Mouse (Mus musculus) thymus, postnatal 25 days (tissue): ENCODE measurements around the gene Rhoj.
"Not testable (repeated sequence)": the region's sequence is repeated elsewhere in the genome, so short reads cannot be mapped to it uniquely, and the experiment has no call there.

Experiments used
- DNase-seq: peaks from one replicate; pipeline ENCODE4 v3.0.0; 2022

Rhoj gene

DNA sequence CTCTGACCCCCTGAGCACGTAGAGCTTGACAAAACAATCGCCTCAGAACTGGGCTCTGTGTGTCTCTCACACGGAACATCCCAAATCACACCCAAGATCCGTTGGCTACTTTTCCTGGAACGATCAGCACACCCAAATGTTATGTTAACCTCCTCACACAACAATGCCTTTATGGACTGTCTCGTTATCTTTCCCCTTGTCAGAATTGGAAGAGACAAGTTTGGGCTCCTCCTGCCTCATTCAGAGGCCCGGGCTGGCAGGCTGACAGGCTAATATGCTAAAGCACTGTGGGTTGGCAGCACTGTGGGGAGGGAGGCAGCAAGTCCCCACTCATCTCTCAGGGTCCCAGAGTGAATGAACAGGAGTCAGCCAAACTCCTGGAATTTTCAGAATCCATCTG lies 89.0 kb downstream of the Rhoj start:
- DNase-seq = no peak

DNA sequence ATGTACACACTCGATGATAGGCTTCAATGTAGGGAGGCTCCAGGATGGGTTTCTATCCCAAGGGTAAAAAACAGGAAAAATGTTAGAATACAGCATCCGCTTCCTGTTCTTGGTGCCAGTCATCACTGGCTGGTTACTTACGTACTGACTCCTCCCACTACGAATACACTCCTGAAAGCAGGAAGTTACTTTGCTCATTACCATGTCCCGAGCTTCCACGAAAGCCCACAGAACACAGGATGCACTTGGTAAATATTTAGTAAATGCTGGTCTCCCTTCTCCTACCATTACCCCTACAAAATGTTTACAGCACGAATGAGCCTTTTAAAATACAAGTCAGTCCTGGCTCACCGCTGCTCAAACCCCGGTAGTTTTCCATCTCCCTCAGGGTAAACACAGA lies 104.8 kb downstream of the Rhoj start:
- peak; percentile 29 for DNase-seq

DNA sequence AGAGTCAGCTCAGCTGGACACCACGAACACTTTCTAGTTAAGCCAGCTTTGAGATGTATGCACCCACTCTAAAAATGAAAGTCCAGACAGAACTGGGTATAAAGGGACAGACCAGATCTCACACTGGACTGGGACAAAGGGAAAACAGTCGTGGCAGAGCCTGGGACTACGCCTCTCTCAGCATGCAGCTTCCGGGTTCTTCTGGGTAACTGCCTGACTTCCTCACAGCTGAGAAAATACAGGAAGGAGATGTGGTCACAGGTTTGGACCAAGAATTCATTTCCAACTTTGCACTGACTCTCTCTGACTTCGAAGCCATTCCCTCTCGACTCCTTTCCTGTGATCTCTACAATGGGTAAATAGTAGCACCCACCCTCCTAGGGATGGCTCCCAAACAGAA lies 106.9 kb downstream of the Rhoj start:
- DNase-seq = peak; percentile 27

DNA sequence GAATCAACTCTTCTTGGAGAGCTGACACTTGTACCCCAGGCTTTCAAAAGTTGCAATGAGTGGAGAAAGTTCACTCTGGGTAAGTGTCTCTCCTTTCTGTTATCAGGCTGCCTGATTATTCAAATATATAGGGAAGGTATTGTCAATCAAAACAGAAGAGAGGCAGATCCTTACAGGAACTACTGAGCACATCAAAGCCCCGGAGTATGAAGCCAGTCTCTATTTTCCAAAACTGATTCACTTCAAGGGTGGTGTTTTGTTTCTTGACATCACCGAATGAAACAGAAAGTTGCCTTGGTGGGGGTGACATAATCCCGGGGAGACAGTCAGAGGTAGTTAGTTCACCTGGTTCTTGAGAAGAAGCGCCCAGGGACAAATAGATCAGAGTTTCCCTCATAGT lies 108.6 kb downstream of the Rhoj start, which contains the start of gene Gphb5:
Gphb5 (minus strand) TSS at position 101 of the 400 bp plus-strand sequence.
- no peak for DNase-seq

DNA sequence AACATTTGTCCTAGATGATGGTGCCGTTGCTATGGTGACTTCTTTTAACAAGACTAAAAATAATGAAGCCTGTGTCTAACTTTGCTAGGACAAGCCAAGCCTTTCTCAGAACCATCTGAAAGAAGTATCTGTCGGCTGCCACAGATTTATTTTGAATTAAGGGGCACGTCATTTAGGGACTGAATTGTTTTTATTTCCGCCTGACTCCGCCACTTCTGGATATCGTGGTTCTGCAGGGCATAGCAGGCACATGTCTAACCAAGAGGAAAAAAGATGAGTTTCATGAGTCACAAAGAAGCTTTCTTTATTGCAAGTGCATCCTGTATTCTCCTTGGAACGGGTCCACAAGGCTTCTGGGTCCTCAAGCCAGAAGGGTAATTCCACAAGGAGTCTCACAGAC lies 116.2 kb downstream of the Rhoj start:
- no peak for DNase-seq

DNA sequence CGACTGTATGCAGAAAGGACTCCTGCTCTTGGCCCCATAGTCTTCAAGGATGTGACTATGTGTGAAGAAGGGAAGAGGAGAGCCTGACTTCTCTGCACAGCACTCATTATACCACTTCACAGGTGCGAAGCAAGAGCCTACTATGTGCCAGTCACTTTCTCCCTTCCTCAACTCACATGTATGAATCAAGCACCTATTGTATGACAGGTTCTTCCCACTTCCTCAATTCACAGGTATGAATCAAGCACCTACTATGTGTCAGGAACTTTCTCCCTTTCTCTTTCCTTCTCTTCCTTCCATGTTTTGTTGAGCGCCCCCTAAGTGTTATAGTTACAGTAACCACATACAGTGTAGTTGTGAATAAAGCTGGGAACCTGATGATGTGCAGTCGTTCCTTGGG lies 116.7 kb downstream of the Rhoj start:
- no peak for DNase-seq

DNA sequence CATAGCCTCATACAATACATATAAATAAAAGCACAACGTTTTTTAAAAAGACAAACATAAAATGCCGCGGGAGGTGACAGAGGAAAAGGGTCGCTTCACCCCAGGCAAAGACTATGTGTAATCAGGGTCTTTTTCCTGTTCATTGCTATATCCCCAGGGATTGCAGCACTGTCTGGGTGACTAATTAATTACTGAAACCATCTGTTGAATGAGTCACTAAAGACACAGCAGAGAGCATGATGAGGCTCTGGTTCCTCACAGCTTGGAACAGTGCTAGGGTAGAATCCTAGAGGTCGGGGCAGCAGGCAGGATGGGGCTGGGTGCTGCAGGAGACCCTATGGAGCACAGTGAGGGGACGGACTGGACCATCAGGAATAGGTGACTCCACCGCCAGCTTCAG lies 117.8 kb downstream of the Rhoj start:
- DNase-seq = no peak

DNA sequence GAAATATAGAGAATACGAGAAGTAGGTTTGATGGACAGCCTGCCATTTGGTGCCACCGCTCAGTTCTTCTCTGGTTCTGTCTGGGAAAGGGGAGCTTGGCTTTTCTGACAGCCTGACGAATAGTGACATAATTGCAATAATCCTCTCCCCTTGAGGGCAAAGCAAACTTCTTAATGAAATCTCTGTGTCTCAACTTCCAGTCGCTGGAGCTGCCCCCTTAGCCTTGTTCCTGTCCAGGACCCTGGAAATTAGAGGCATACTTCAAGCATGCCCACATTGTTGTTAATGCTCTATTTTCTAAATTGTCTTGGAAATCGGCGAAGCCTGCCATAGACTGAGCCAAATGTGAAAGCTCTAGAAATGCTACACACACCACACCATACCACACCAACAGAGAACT lies 120.6 kb downstream of the Rhoj start:
- no peak for DNase-seq

DNA sequence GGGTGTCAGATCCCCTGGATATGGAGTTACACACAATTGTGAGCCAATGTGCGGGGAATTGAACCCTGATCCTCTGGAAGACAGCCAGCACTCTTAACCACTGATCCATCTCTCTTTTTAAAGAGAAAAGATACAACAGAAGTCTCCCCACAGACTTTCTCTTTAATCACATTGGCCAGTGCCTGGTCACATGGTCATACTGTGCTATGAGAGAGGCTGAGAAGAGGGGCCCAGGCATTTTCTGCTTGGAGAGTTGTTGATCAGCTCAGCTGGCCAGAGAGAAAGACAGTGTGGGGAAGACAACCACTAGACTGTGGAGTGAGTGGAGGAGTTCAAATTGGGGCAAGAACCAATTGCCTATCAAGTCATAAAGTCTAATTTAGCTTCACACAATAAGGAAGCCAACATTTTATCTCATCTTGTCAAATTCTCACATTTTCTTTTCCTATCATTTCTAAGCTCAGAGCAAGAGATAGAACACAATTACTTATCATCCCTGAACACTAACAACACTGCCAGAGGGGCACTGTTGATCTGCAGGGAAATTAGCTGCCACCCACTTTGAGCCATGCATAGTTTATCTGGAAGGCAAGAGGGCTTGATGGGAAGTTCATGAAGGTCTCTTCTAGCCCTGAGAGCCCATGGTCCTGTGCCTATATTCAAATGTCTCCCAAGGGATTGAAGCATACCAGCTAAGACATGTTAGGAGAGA lies 121.7 kb downstream of the Rhoj start:
- DNase-seq = no peak

DNA sequence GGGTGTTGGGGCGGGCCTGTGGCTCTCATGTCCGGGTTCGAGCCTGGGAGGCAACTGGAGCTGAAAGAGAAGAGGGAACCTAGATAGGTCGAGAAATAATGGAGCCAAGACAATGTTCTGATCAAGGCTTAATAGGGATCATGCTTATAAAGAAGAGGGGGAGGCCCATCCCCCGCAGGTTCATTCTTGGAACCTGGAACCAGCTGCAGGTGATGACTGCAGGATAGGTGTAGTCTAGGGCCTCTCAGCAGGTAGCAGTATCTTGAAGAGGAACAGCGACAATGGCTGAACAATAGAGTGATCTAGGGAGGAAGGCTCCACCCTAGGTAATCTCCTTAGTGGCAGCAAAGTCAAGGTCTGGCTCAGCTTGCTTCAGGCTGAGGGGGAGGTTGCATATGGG lies 124.3 kb downstream of the Rhoj start:
- not testable (repeated sequence) for DNase-seq

DNA sequence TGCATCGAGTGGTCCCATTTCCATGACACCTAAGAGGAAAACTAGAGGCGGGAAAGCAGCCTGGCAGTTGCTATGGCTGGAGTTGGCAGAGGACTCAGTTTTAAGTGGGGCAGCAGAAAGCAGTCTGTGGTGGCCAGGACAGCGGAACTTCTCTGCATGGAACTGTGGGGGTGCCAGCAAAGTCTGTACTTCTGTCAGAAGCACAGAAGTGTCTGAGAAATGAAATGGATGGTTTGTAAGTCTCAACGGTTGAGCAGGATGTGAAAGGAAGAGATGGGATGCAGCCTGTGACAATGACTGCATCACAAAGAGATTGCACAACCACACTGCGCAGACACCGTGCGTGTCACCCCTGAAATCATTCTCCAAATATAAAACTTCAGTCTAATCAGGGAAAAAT lies 138.1 kb downstream of the Rhoj start:
- no peak for DNase-seq

DNA sequence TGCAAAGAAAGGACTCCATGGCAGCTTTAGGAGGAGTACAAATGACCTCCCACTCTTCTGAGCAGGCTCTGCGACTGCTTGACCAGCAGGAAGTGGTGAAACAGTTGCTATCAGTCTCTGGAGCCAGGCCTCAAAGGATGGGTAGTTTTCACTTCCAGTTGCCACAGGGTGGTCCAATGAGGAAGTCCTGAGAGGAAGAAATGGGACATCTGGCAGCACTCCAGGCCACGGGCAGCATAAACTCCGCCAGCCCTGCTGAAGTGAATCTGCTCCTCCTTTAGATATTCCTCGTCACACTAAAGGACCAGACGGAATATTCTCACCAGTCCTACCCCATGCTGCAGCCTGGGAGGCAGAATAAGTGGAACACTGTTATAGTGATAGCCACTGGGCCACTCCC lies 140.8 kb downstream of the Rhoj start:
- no peak for DNase-seq

DNA sequence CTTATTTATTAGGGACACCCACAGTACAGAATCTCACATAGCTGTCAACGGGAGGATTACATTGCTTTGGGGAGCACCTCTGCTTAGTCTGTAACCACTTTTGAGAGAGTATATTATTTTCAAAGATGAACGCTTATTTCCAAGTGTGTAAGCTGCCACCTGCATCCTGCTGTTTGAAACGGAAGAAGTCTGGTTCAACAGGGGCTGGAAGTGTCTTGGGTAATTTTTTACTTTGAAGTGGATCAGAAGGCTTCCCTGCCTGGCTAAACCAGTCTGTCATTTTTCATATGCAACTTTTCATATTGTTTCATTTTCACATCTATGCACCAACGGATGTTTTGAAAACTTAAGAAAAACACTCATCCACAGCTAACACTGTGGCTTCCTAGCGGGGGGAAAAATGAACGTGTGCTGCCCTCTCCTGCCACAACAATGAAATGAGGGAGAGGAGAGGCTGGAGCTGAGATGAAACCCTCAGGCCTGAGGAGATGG lies 141.4 kb downstream of the Rhoj start:
- peak; percentile 62 for DNase-seq

DNA sequence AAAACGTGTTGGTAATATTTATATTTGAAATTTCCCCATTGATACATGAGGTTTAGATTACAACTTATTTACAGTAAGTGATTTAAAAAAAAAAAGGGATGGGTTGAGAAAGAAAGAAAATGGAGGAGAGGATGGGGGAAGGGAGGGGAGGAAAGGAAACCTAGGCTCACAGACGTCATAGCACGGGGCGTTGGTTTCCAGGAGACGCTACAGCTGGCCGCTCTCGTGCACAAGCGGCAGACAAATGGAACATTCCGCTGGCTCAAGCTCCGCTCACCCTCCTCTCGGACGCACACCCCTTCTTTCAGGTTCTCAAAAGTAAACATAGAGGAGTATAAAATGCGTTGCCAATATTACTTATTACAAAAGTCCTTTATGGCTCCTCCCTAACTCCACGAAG lies 141.9 kb downstream of the Rhoj start:
- DNase-seq = peak; percentile 27

DNA sequence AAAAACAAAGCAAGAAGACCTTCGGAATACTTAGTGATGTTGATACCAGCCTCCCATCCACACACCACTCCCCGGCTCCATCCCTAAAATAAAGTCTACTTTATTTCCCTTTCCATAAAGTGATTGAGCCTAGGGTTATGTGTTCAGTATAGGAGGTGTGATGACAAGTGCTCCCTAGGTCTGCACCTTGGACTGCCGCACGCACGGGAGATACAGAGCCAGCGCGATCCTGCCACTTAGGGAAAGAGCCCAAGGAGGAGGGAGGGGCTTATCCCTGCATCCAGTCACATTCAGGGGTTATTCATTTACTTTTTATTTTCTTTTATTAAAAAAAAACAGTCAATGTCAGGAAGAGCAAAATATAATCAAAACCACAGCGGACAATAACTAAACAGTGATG lies 142.5 kb downstream of the Rhoj start:
- no peak for DNase-seq
